Mouse (Mus musculus) limb, embryonic 14.5 days (tissue): ENCODE data around the gene Rasa3. TPM values are rescaled to one million over a fixed set of nuclear protein-coding genes. Genes with fewer than 3 reads are reported as not detected.

Experiments
- ATAC-seq: fragments of 200-750 bp; cut with Nextera tagmentation; 2 replicates; pipeline ENCODE4 v1.8.0; 2017; ENCODE audit warnings: low read depth, moderate number of reproducible peaks, moderate TSS enrichment; ENCODE audit not compliant: low FRiP score
- DNase-seq: peaks from one replicate; pipeline ENCODE4 v3.0.0-alpha.2; 2015; ENCODE audit warnings: low spot score
- H3K27ac ChIP-seq: fragments of 300-500 bp; sonication (generic); replicated peaks from 2 replicates; pipeline ENCODE4 v1.5.1; 2014; ENCODE audit warnings: low read depth, mild to moderate bottlenecking, low read length, moderate library complexity, mixed read lengths
- H3K27me3 ChIP-seq: fragments of 300-500 bp; sonication (generic); 2 replicates; pipeline ENCODE4 v1.6.1; 2014; ENCODE audit warnings: low read length, mixed read lengths; ENCODE audit not compliant: control insufficient read depth, insufficient read depth
- H3K36me3 ChIP-seq: fragments of 300-500 bp; sonication (generic); 2 replicates; pipeline ENCODE4 v1.6.1; 2014; ENCODE audit warnings: mild to moderate bottlenecking, low read length, moderate library complexity, mixed read lengths; ENCODE audit not compliant: control insufficient read depth, insufficient read depth
- H3K4me1 ChIP-seq: fragments of 300-500 bp; sonication (generic); 2 replicates; pipeline ENCODE4 v1.6.1; 2014; ENCODE audit warnings: antibody characterized with exemption, low read length, mixed read lengths; ENCODE audit not compliant: control insufficient read depth, insufficient read depth
- H3K4me2 ChIP-seq: fragments of 300-500 bp; sonication (generic); replicated peaks from 2 replicates; pipeline ENCODE4 v1.6.1; 2014; ENCODE audit warnings: low read depth, mild to moderate bottlenecking, low read length, moderate library complexity; ENCODE audit not compliant: severe bottlenecking
- H3K4me3 ChIP-seq: fragments of 300-500 bp; sonication (generic); replicated peaks from 2 replicates; pipeline ENCODE4 v1.5.1; 2014; ENCODE audit warnings: low read length
- H3K9ac ChIP-seq: fragments of 300-500 bp; sonication (generic); 2 replicates; pipeline ENCODE4 v1.6.1; 2014; ENCODE audit warnings: mild to moderate bottlenecking, low read depth, low read length, moderate library complexity; ENCODE audit not compliant: severe bottlenecking
- H3K9me3 ChIP-seq: fragments of 300-500 bp; sonication (generic); 2 replicates; pipeline ENCODE4 v1.6.1; 2016; ENCODE audit warnings: low read length; ENCODE audit not compliant: control insufficient read depth
- POLR2A ChIP-seq: fragments of 200-500 bp; IDR thresholded peaks from 2 replicates; pipeline ENCODE4 v1.8.0; 2012; ENCODE audit warnings: inconsistent platforms, mild to moderate bottlenecking, moderate library complexity, borderline replicate concordance; ENCODE audit not compliant: insufficient read depth, insufficient read length; ENCODE audit errors: extremely low read depth
- WGBS: fragments of 180-500 bp; shearing (Covaris S2); extraction: QIAGEN DNeasy Blood & Tissue Kit; methylation state at CpG from one replicate; pipeline ENCODE4 v1.1.7; 2014; 5-methylcytosine and 5-hydroxymethylcytosine counted together
- polyA plus RNA-seq, 2 experiments: library from polyadenylated mRNA; depleted of rRNA in 1 of 2; stranded (reverse) in 1 of 2; unstranded in 1 of 2; fragments of >200 nt; fragmentation: Nextera tagmentation in 1 of 2; extraction: Ambion mirVana in 1 of 2; gene quantifications; 2 replicates each; pipeline versions ENCODE4 v1.2.1 to v1.2.3; 2012 to 2014

The Rasa3 gene
- polyA plus RNA-seq, 2 experiments: 30.8 to 31.6 TPM

GRCm38 (mm10) chr8:13665538-13665937 is 11.9 kb downstream of the Rasa3 start:
- WGBS: 87% methylated on average over 4 of the region's 4 CpGs
- ATAC-seq (no peak), DNase-seq (no peak)
- H3K4me2 ChIP-seq: no peak overlapping the region
- H3K36me3 ChIP-seq: no peaks in the 10 kb centered on the region
- peaks cover 28% of the 10 kb centered on the region for H3K4me1 ChIP-seq
- no peak overlapping the region for H3K4me3 ChIP-seq
- TF ChIP-seq POLR2A: no peak
- no peaks in the 10 kb centered on the region for H3K9me3 ChIP-seq
- H3K27ac ChIP-seq: no peak overlapping the region
- H3K27me3 ChIP-seq: no peaks in the 10 kb centered on the region
- H3K9ac ChIP-seq: no peak overlapping the region

- Histone ChIP-seq H3K36me3 (no peaks in the 10 kb centered on the region), H3K4me2 (no peak overlapping the region), H3K4me1 (peaks cover 28% of the 10 kb centered on the region), H3K27ac (no peak overlapping the region), H3K9ac (no peak overlapping the region), H3K27me3 (no peaks in the 10 kb centered on the region), H3K4me3 (no peak overlapping the region), H3K9me3 (no peaks in the 10 kb centered on the region)
- 70% methylated on average over 6 of the region's 6 CpGs for WGBS
- DNase-seq (no peak), ATAC-seq (no peak)
- no peak for TF ChIP-seq POLR2A
Observed at GRCm38 (mm10) chr8:13664711-13665210, 12.6 kb downstream of the Rasa3 start.

GRCm38 (mm10) chr8:13660323-13660722 is 17.1 kb downstream of the Rasa3 start:
- H3K27me3 ChIP-seq: no peaks in the 10 kb centered on the region
- no peak overlapping the region for H3K4me3 ChIP-seq
- no peak for DNase-seq
- TF ChIP-seq POLR2A: no peak
- H3K27ac ChIP-seq: no peak overlapping the region
- no peak overlapping the region for H3K4me2 ChIP-seq
- 80% methylated on average over 13 of the region's 13 CpGs for WGBS
- H3K36me3 ChIP-seq: no peaks in the 10 kb centered on the region
- no peaks in the 10 kb centered on the region for H3K9me3 ChIP-seq
- ATAC-seq: no peak
- H3K4me1 ChIP-seq: peaks cover 11% of the 10 kb centered on the region
- H3K9ac ChIP-seq: no peak overlapping the region

- DNase-seq (no peak), ATAC-seq (no peak)
- H3K4me1 ChIP-seq: no peaks in the 10 kb centered on the region
- no peak overlapping the region for H3K4me3 ChIP-seq
- 72% methylated on average over 12 of the region's 12 CpGs for WGBS
- H3K4me2 ChIP-seq: no peak overlapping the region
- H3K9me3 ChIP-seq: no peaks in the 10 kb centered on the region
- no peak overlapping the region for H3K9ac ChIP-seq
- H3K36me3 ChIP-seq: no peaks in the 10 kb centered on the region
- no peak overlapping the region for H3K27ac ChIP-seq
- H3K27me3 ChIP-seq: no peaks in the 10 kb centered on the region
- no peak for TF ChIP-seq POLR2A
Observed at GRCm38 (mm10) chr8:13657479-13657878, 19.9 kb downstream of the Rasa3 start.

DNA sequence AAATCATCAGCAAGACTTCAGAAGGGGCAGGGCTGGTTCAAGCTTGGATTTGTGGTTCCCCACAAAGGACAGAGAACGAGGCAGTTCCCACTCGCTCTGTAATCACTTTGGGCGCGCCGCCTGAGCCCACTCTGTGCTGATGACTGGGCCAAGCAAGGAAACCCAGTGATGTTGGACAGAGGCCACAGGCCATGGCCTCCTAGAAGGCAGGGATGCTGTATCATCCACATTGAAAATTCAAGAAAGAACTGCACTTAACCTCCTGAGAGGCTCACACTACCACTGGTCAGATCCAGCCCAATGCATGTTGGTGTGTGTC is 22.4 kb downstream of the Rasa3 start:
- H3K27me3 ChIP-seq: no peaks in the 10 kb centered on the region
- H3K27ac ChIP-seq: no peak overlapping the region
- no peaks in the 10 kb centered on the region for H3K9me3 ChIP-seq
- no peak for TF ChIP-seq POLR2A
- H3K4me1 ChIP-seq: no peaks in the 10 kb centered on the region
- H3K4me3 ChIP-seq: no peak overlapping the region
- WGBS: 95% methylated on average over 5 of the region's 5 CpGs
- DNase-seq: no peak
- H3K9ac ChIP-seq: no peak overlapping the region
- ATAC-seq: no peak
- H3K4me2 ChIP-seq: no peak overlapping the region
- no peaks in the 10 kb centered on the region for H3K36me3 ChIP-seq

DNA sequence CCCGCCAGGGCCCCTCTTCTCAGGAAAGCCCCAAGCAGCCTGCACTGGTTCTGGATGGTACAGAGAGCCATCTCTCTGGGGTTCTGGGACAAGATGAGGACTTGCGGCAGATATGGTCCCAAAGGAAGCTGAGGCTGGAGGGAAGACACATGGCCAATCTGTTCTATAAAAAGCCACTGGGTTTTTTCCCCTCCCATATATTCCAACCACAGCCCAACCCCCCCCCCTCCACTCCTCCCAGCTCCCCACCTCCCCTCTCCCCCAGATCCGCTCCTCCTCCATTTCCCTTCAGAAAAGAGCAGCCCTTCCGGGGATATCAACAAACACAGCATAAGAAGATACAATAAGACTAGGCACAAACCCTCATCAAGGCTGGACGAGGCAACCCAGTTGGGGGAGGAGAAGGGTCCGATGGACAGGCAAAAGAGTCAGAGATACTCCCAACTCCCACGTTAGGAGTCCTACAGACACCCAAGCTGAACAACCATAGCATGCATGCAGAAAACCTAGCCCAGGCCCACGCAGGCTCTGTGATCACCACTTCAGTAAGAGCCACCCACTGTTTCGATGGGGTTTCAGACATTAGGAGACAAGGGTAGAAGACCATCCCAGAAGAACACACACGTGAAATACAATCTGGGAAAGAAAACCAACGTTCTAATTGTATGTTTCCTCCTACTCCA is 22.9 kb downstream of the Rasa3 start:
- Histone ChIP-seq H3K4me2 (no peak overlapping the region), H3K9me3 (no peaks in the 10 kb centered on the region), H3K36me3 (no peaks in the 10 kb centered on the region), H3K9ac (no peak overlapping the region), H3K27me3 (no peaks in the 10 kb centered on the region), H3K4me3 (no peak overlapping the region), H3K27ac (no peak overlapping the region), H3K4me1 (no peaks in the 10 kb centered on the region)
- DNase-seq: no peak
- no peak for TF ChIP-seq POLR2A
- ATAC-seq: no peak
- WGBS: 81% methylated on average over 11 of the region's 11 CpGs
